In genomic region chr10:118599197-118599596, GRCm38 (mm10) we compare ENCODE assay signal across 11 mouse cellular contexts.
"Had no signal": no experiment of that assay in that cellular context is flagged by ENCODE, and none has a peak within 500 bp of the region (broad histone marks: within the 10 kb centered on the region; RNA-seq: fewer than 3 reads in every experiment).

No protein-coding gene starts in this region.

- DNase-seq: kidney, adult 11 months; kidney, adult 9 months; kidney, postnatal 36 days; left cerebral cortex, postnatal 4 days; lung, adult 18-20 months; lung, postnatal 4 days; retina, postnatal 1 day; right cerebral cortex, postnatal 4 days; thymus, adult 2 months; thymus, postnatal 36 days had no signal

- ATAC-seq: midbrain, embryonic 15.5 days had no signal
